Mouse (Mus musculus) induced T-regulatory cell, adult 2 months (primary cell): ENCODE measurements at regions not wholly inside any gene's neighbourhood (a gene's known extent, or its start where the extent isn't known, plus 50 kb on each side); places are given as distances from the start of the nearest gene placed in this dataset.
A peak's percentile ranks its signal among the peaks of the same experiment; 100 is the strongest.

ENCODE experiments used
- DNase-seq: peaks from one replicate; pipeline ENCODE4 v3.0.0-alpha.2; 2012; ENCODE audit warnings: low read depth

DNA sequence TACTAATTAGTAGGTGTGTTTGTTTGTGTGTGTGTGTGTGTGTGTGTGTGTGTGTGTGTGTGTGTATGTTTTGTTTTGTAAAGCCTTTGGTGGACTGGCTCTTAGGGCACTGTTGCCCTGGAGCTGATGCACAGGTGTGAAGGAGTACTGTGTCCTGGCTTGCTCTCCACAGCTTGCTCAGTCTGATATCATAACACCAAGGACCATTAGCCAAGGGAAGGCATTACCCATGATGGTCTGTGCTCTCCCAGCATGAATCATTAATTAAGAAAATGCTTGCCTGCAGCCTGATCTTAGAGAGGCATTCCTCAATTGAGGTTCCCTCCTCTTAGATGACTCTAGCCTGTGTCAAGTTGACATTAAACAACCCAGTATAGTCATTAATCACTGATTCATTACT, 54.7 kb downstream of the Spry2 start:
- DNase-seq = no peak

DNA sequence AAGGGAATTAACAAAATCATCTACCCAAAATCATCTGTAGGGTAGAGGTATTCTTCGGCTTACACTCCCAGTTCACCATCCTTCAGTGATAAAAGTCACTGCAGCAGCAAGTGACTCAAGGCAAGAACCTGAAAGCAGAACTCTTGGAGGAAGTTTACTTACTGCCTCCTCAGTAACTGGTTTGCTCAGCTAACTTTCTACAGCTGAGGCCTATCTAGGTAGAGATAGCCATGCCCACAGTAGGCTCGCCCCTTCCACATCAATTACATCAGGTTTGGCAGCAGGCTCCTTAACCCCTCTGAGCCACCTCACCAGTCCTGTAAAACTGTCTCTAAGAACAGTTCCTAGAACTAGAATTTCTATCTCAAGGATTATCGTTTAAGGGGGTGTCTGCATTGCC, 59.1 kb downstream of the Spry2 start:
- DNase-seq = no peak

- DNase-seq = no peak
These were observed 65.9 kb downstream of the Spry2 start for GRCm38 (mm10) chr14:105830701-105831100.

- no peak for DNase-seq
These were observed 66.3 kb downstream of the Spry2 start for GRCm38 (mm10) chr14:105830301-105830700.

- DNase-seq = no peak
These were observed 73.5 kb downstream of the Spry2 start for GRCm38 (mm10) chr14:105823129-105823528.

GRCm38 (mm10) chr14:105822653-105823052, 74.0 kb downstream of the Spry2 start:
- no peak for DNase-seq

DNA sequence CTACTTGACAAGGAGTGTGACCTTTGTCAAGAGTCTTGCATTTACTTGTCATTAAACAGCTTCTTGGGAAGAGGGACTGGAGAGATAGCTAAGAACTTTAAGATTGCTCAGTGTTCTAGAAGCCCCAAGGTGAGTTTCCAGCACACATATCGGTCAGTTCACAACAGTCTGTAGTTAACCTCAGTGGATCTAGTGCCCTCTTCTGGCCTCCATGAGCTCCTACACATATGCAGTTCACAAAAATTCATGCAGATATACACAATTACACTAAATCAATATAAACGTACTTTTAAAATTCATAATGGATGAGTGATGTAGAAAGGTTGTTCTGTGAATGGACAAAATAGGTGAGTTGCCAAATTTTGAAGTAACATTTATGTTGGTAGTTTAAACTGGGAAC, 77.1 kb downstream of the Spry2 start:
- no peak for DNase-seq

DNA sequence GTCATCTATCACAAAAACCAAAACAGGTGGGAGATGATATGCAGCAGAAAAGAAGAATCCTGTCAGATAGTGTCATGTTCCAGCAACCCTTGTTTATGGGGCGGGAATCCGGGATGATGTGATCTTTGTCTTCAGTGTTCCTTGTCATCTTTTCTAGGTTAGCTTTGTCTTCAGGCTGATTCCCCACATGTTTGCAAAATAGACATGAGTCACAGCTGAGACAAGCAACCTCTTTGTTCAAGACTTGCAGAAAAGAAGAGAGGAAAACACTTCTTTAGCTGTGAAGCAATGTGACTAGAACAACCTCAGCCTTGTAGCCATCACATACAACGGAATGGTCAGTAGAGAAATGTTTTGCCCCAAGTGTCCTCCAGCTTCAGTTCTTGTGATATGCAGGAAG, 77.8 kb downstream of the Spry2 start:
- no peak for DNase-seq

DNA sequence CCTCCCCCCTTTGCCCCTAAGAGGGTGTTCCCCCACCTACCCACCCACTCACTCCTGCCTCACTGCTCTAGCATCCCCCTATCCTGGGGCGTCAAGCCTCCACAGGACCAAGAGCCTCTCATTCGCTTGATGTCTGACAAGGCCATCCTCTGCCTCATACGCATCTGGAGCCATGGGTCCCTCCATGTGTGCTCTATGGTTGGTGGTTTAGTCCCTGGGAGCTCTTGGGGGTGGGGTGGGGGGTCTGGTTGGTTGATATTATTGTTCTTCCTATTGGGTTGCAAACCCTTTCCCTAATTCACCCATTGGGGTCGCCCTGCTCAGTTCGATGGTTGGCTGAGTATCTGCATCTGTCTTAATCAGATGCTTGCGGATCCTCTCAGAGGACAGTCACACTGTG, 79.1 kb downstream of the Spry2 start:
- no peak for DNase-seq

- no peak for DNase-seq
These were observed 80.8 kb downstream of the Spry2 start for GRCm38 (mm10) chr14:105815827-105816226.

DNA sequence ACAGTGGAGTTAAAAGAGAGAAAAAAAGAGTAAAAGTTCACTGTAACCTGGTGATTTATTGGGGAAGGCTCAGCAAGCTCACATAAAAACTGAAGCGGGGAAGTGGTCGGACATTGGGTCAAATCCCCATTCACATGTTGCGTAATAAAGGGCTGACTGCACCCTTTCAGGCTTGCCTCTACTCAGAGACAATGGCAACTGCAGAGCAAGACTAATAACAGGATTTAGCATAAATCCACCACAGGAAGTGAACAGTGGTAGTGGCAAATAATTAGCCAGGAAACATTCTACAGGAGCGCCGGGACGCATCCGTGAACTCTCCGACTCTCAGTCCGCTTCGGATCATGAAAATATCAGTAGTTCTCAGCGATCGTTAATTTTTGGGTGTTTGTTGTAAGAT, 81.3 kb downstream of the Spry2 start:
- no peak for DNase-seq

DNA sequence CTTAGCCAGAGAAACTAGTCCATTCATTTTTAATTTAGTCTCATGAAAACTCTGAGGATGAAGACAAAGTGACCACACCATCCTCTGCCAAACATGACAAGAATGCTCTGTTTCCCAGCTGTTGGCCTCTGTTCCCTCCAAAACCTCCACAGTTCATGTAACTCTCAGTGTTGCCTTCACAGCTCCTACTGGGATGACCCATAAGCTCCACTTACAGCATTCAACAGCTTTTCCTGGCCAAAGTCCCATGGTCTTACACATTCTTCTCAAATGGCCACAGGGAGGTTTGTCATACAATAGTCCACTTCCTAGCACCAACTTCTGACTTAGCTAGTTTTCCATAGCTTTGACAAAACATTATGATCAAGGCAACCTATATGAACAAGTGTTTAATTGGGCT, 83.0 kb downstream of the Spry2 start:
- no peak for DNase-seq

GRCm38 (mm10) chr14:105813097-105813496, 83.5 kb downstream of the Spry2 start:
- DNase-seq = no peak

- DNase-seq = no peak
These were observed 90.9 kb downstream of the Spry2 start for GRCm38 (mm10) chr14:105805762-105806161.

GRCm38 (mm10) chr14:105805362-105805761, 91.3 kb downstream of the Spry2 start:
- DNase-seq = no peak

- DNase-seq = no peak
These were observed 91.9 kb downstream of the Spry2 start for GRCm38 (mm10) chr14:105804761-105805160.

GRCm38 (mm10) chr14:105803281-105803680, 93.3 kb downstream of the Spry2 start:
- no peak for DNase-seq

DNA sequence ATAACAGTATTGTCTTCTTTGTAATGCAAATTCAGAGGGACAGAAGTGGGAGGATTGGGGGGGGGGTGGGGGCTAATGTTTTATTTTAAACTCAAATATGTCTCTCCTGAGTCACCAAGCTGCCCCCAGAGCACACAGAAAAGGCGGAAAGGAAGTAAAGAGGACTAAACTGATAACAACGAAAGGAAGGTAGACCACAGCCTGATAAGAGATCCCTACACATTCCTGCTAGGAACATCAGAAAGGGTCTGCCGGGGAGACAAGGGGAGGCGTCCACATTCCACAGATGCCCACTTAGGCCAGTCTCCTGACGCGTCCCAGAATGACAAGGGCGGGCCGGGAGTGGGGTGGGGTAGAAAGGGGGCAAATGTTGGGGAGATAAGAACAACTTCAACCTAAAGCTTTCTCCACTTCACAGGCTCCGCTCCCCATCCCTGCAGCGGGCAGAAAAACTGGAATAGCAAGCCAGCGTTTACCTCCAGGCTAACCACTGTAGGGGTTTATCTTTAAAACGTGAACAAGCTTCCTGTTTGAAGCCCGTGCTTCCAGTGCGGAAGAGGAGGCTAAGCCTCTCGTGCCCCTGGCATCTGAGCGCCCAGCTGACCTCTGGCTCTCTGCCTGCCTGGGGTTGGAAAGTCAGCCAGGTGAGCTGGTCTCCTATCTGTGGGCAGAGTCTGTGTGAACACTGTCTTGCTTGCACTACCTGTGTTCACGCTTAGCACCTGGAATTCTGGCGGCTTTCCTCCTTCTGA, 93.9 kb downstream of the Spry2 start:
- DNase-seq = no peak

- DNase-seq = no peak
These were observed 96.3 kb downstream of the Spry2 start for GRCm38 (mm10) chr14:105800142-105800925.

DNA sequence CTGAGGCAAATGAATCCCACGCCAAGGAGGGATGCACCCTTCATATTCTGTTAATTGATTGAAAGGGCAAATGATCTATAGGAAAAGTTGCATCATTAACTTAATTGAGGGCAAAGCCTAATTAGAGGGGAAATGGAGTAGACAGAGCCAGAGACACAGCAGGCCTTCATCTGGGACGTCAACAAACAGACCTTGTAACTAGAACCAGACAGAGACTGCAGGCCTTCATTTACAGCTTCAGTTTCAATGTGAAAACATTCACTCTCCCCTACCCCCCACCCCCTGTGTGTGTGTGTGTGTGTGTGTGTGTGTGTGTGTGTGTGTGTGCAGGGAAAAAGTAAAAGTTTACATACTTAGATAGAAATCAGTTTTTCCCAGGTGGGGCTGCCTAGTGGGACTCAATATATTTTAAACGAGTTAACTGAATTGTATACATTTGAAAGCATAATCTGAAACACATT, 97.2 kb downstream of the Spry2 start:
- no peak for DNase-seq

- DNase-seq = no peak
These were observed 103.5 kb downstream of the Spry2 start for GRCm38 (mm10) chr14:105793010-105793702.

DNA sequence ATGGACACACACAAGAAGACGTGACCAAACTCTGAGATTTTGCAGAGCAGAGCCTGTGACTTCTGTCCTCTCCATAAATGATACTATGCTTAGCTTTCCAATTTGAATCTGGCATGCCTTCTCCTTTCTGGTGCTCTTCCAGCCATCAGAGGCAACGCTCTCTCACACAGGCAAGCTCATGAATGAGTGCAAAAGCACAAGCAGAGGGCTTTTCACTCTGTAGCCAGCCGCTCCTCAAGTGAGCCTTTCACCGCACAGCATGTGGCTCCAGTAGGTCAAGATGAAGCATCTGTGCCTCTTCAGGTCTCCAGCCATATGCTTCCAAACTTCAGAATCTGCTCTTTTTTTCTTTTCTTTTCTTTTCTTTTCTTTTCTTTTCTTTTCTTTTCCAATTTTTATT, 106.2 kb downstream of the Spry2 start:
- no peak for DNase-seq

DNA sequence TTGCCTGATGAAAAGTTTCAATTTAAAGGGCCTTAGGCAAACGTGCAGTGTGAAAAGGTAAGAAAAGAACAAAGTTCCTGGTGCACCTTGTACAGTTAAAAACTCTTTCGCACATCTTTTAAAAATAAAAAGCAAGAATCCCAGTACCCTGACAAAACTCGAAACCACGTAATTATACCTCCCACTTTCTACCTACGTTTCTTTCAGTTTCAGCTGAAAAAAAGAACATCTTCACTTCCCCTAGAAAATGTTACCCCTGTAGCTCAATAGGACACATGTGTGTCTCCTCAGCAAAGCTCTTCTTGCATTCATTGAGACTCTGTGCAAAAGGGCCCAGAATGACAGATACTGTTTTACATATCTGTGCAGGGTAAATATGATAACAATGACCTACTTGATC, 113.2 kb downstream of the Spry2 start:
- DNase-seq = peak; percentile 13
